Mouse (Mus musculus) lung, adult 2 months (tissue): ENCODE data around the gene Fam81a.

Experiments
- CTCF ChIP-seq: fragments of 200-500 bp; IDR thresholded peaks from 2 replicates; pipeline ENCODE4 v1.5.1; 2011; ENCODE audit warnings: mild to moderate bottlenecking, low read length, control low read depth; ENCODE audit not compliant: insufficient read depth
- POLR2A ChIP-seq: fragments of 200-500 bp; IDR thresholded peaks from 2 replicates; pipeline ENCODE4 v1.6.1; 2011; ENCODE audit warnings: low read depth, mild to moderate bottlenecking, control low read depth, low read length, borderline replicate concordance; ENCODE audit errors: extremely low read depth

- no peak for TF ChIP-seq CTCF
- no peak for TF ChIP-seq POLR2A
These were observed 1.2 kb downstream of the Fam81a start for GRCm38 (mm10) chr9:70140871-70141796.
